Mouse (Mus musculus) frontal cortex, postnatal 36 days (tissue): ENCODE data around the gene P2rx3.
A peak's percentile ranks its signal among the peaks of the same experiment; 100 is the strongest.

Experiments used
- DNase-seq, 2 experiments: peaks; one replicate each; pipeline ENCODE4 v3.0.0; 2022; ENCODE audit warnings: low spot score in 2 of 2

The P2rx3 gene

DNA sequence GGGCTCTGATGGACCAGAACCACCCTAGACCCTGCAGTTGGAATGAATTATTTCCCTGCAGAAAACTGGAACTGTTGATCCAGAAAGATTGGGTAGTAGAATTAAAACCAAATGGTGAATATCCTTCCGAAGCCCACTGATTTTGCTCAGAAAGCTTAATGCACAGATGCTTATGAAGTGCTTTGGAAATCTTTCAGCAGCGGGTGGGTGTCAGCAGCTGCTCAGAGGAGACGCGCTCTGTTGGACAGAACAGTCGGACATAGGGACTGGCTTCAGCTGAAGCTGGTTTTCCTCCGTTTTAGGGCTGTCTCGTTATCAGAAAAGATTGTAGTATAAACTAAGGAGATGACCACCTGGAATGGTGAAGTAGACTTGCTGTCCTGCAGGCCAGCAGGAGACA, 6.4 kb upstream of the P2rx3 start:
- DNase-seq, result no peak

DNA sequence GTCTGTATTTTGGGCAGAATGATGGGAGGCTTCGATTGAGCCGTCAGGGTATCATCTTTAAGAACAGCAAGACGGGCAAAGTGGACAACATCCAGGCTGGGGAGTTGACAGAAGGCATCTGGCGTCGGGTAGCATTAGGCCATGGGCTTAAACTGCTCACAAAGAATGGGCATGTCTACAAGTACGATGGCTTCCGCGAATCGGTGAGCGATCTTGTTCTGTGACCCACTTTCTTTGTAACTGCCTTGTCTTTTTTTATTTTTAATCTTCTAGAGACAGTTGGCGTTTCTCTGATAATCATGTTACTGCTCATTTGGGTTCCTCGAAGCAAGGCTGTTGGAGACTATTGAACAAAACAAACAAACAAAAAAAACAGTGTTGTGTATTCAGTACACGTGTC, 1.1 kb upstream of the P2rx3 start:
- DNase-seq, result no peak

DNA sequence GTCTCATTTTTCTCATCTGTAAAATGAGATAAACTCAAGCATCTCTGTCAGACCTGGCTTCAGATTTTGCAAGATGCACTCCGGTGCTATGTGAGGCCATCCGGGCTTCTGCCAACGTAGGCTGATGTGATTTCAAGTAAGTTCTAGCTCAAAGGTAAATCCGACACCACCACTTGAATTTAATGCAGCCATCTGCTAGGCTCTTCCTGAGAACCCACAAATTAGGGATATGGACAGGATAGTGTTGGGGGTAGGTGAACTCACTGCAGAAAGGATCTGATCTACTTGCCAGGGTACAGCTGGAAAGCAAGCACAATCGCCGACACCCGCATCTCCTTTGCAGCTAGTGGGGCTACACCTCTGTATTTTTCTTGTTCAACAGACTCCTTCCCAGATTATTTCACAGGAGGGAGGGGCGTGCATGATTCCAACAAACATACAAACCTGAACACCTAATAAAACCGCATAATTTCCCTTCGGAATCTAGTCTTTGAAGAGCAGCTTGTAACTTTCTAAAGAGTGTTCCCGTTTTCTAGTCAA, 685 bp downstream of the P2rx3 start:
- DNase-seq, result no peak

DNA sequence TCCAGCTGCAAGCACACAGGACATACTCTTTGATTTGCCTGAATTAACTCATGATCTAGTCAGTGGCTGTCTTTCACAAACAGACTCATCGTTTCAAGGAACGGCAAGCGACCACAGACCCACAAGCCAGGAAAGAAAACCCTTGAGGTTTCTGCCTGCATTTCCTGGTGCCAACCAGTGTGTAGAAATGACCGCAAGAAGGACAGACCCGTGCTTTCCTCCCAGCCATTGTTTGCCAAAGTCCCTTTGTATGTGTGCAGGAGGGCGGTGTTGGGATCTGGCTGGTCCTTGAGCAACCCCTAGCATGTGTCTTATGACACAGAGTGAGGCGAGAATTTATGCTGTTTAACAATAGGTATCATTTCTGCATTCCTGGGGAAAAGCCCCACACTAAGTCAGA, 3.1 kb downstream of the P2rx3 start:
- DNase-seq, result no peak

DNA sequence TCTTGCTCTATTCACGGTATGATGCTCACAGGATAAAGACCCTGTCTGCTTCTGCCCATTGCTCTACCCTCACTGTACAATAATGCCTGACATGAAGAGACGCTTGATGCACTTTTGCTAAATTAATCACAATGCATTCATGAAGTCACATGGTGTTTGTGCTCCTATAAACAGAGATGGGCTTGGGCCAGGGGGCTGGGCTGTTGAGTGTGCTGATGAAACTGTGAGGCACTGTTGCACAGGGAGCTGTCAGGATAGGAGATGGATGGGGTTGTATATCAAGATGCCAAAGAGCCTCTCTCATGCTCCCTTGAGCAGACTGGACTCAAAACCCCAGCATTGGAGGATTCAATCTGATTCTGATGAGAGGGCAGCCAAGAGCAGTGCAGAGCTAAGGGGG, 4.1 kb downstream of the P2rx3 start:
- no peak for DNase-seq

DNA sequence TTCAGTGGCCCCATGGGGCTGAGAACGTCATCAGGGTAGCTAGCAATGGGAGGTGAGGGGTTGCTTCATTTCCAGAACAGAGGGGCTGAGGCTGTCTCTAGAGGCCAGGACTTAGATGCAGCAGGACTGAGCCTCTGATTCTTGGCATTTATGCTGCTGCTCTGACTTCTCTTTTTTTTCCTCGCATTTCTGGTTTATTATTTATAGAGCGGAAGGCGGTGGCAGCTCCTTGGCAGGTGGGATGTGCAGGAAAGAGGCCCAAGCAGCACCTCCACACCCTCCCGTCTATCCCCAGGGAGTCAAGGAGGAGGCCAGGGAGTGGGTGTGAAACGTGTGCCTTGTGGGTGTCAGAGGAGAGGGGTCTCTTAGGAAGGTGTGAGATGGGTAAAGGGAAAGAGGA, 6.3 kb downstream of the P2rx3 start:
- DNase-seq, result peak in 1 of 2 experiments; percentile 44

DNA sequence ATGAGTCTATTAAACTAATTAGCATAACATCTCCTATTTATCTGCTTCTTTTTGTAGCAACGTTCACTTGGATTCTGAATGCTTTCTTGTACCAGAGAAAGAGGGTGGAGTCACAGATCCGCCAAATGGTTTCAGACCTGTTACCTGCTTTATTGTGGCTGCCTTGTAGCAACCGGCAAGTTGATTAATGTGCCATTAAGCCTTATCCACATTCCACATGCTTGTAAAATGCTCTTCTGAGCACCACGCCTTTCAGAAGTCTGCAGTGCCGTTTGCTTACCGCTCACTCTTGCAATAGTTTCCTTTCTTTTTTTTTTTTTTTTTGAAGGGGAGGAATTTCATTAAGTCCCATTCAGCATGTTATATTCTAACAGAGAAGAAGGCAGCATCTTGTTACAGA, 7.4 kb downstream of the P2rx3 start:
- no peak for DNase-seq

DNA sequence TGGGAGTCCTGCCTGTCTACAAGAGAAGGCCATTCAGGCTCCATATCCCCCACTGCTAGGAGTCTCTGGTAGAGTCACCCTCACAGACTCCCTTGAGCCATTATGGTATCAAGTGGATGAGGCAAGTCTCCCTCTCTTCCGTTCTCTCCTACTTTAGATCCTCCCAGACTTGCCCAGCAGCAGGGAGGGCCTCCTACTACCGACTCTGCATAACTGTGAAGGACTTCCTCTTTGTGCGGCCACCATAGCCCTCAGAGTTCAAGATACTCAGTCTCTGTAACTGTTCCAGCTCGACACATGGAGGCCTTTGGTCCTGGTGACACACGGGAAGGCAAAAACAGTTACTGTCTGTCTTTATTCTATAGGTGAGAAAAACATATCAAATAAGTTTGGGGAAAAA, 10.0 kb downstream of the P2rx3 start:
- DNase-seq, result no peak

DNA sequence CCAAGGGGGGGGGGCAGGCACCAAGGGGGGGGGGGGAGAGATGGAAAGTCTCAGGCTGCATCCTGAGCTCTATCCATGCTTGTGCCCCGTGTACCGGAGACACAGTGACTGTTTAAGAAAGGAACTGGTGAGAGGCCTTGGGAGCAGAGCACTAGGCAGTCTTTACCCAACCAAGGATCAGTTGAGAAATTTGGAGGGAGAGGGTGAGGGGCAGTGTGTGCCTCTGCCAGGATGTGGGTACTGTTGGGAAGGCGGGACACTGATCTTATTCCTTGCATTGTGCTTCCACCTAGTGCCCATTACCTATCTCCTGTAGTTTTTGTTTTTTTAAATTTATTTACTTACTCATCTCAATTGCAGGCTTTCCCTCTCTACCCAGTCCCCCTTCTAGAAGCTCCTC, 11.1 kb downstream of the P2rx3 start:
- no peak for DNase-seq

DNA sequence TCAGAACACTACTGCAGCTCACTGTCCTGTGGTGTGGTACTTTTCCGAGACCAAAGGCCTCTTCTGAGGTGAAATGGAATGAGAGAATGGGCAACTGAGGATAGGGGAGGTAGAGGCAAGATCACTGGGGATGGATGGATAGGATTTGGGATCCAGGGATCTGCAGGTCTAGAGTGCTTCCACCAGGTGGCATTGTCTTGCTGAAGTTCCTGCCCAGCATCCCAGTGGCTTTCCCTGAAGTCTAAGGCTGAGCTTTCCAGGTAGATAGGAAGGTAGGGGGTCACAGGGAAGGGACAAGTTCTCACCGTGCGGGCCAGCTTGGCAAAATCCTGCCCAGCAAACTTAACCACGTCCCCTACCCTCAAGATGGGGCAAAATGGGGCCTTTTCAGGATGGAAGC, 15.2 kb downstream of the P2rx3 start:
- peak in 1 of 2 experiments; percentile 45 for DNase-seq

DNA sequence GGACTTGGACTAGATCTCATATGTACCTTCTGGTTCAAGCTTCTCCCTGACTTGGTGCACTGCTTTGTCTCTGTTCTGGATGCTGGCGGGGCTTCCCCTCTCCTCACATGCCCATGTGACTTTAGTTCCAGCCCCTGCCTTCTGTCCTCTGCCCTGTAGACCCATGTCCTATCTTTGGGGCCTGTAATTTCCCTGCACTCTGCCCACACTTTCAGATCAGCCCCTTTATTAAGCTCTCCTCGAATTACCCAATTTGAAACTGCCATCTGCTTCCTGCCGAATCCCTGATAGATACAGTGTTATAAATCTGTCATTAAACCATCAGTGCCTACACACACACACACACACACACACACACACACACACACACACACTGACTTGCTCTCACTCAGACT, 22.7 kb downstream of the P2rx3 start:
- no peak for DNase-seq

DNA sequence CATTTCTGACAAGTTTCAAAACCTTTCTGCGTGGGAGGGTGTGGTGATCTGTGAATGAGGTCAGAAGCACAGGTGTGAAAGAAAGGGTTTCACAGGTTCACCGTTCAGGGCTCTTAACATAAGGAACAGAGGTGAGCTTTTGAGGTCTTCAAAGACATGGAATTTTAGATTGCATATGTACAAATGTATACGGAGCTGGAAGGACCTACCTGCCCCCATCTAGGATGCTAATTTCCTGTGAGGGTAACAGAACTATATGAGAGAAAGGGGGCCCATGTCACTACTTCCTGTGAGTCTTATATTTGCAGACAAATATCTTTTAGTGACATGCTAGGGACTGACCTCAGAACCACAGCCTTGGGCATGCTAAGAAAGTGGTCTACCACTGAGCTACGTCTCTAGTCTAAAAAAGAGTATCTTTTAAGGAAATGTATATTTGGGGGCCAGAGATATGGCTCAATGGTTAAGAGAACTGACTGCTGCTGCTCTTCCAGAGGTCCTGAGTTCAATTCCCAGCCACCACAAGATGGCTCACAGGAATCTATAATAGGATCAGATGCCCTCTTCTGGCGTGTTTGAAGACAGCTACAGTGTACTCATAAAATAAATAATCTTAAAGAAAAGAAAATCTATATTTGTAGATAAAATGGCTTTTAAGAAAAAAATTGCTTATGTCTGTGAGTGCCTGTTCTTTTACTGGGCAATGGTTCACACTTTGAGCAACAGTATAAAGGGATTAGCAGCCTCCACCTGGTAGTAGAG, 23.3 kb downstream of the P2rx3 start:
- DNase-seq, result no peak

DNA sequence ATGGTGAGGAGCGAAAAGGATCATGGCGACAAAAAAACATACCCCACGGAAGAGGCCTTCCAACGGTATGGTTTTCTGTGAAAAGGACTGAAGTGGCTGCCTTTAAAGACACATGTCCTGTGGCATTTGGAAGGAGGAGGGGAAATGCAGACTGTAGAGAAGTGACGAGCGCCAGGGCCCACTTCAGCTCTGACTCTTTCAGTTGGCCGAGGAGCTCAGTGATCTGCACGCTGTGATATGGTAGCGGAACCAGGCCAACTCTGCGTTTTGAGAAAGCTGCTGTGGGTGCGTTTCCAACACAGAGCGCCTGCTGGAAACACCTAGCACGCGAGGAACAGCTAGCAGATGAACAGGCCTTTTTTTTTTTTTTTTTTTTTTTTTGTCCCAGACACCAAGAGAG, 24.6 kb downstream of the P2rx3 start:
- no peak for DNase-seq

DNA sequence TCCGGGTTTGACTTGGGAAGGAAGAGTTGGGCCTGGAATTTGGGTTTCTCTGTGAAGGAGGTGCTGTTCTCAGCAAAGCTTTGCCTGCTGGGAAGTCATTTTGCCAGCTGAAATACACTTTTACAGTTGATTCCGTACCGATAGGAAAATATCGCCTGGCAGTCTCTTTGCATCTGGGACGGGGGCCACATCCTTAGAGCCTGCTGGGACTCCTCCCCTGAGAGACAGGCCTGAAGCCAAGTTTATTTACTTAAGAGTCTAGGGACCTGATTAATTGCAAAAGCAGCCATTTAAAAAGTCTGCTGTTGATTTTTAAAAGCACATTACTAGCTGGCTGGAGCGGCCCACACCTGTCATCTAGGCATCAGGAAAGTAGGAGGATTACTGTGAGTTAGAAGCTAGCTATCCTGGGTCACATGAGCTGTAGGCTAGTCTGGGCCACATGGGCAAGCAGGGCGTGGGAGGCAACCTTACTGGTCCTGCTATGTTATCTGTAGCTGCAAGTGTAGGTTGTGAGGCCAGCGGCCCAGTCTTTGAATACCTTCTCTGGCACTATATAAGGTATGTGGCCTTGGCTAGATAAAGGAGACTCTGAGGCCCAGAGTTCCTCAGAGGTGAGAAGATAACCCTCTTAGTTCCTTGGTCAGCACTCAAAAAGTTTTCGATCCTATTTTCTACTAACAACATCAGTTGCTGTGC, 25.2 kb downstream of the P2rx3 start:
- no peak for DNase-seq

DNA sequence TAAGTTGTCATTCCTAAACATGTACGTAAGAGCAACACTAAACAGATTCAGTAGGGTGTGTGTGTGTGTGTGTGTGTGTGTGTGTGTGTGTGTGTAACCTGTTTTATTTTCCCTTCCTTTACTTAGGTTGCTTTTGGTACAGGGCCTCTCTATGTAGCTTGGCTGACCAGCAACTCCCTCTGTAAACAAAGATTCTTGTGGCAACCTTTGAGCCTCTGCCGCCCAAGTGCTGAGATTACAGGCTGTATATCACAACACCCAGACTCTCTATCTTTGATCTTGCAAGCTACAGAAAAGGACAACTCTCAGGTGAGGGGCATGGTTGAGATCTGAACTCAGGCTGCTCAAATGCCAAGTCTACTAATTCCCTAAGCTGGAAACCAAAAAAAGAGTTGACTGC, 28.1 kb downstream of the P2rx3 start:
- no peak for DNase-seq

DNA sequence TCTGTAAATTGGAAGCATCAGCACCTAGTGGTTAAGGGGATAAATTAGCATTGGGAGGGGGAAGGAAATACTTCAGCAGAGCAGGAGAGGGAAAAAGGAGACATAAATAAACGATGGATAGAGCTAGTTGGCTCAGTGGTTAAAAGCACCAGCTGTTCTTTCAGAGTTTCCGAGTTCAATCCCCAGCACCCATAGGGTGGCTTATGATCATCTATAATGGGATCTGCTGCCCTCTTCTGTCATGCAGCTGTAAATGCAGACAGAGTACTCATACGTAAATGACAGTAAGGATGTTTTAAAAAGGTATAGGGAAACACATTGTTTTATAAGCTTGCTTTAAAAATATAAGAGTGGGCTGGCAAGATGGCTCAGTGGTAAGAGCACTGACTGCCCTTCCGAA, 29.5 kb downstream of the P2rx3 start:
- DNase-seq, result peak in 1 of 2 experiments; percentile 32

DNA sequence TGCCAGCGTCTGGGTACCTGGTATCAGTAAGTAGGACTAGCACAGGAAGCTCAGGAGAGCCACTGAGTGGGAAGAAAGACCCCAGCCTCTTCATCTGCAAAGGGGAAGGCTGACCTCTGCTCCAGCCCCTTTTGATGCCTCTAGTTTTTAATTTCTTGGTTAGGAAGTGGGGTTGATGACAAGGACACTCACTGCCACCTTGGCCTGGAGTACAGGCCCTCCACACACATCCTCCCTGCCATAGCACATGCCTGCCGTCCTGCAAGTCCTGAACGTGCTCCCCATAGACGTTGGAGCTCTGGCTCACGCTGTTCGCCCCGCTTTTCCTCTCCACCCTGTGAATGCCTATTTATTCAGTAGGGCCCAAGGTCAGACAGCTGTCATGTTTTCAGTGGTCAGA, 30.7 kb downstream of the P2rx3 start:
- DNase-seq, result no peak

DNA sequence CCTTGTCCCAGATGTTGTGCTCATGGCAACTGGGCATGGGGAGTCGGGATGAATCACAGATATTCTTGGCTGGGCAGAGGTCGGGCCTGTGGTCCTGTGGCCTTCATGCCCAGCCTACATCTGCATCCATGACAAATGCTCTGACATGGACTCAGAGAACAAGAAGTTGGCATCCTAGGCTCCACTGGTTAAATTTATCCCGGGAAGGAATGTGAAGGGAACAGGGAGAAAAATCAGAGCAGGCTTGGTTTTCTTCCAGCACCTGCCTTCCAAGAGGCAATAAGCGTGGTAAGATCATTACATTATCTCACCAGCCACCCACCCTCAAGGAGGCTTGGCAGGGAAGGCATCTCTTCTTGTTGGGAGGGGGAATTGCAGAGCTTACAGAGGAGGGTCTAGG, 32.9 kb downstream of the P2rx3 start:
- DNase-seq, result peak; percentile 42 to 68

DNA sequence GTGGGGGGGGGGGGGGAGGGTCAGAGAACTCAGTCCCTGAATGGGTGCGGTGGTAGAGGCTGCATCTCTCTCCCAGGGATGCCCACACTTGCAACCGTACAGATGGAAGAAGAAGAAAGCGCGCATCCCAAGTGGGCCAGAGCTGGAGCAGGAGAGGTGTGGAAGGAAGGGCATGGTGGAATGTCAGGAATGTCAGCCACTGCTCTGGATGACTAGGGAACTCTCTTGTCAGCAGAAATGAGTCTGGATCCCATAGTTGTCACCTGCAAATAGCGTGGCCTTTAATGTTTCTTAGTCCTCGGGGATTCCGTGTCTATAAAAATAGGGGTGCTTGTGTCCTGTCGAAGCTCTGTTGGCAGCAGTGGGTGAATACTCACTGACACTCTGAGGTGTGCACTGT, 34.7 kb downstream of the P2rx3 start:
- DNase-seq, result no peak

DNA sequence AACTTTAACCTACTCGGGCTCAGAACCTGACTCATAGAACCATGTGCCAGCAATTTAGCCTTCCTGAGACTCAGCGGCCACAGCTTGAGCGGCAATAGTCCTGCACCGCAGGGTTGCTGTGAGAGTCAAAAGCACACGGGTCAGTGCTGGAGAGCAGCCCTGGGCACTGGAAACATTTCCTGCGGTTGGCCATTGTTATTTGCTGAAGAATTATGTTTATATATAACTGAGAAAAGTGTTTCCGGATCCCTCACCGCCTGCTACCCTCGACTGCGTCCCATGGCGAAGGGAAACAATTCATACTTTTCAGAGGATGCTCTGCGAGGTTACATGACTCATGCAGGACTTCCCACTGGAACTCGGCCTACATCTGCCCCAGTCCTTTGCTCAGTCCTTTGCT, 35.8 kb downstream of the P2rx3 start:
- DNase-seq, result no peak

DNA sequence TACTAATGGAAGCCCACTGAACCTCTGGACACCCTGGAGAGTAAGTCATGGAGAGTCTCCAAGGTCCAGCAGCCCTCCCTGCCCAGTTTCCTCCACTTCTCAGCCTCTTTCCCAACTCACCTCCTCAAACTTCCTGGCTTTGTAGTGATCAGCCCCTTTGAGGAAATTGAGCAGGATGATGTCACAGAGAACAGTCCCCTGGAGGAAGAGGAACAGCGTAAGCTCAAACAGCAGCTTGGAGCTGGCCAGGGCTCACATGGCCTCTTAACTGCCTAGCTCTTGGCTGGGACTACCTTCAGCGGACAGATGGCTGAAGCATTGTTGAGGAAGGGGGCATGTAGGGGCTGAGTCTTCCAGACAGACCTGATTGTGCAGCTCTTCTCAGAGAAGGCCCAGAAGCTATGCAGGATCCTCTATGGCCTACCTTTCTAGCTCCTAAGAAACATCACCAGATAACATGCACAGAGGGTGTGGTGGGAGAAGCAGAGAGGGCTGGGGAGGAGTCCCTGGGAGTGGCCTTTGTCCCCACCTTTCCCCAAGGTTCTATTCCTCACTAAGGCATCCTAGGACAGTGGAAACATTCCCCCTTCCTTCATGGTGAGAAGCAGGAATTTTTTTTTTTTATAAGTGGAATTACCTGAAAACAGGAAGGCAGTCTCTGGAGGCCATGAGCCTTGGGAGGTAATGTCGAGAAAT, 37.6 kb downstream of the P2rx3 start:
- no peak for DNase-seq

DNA sequence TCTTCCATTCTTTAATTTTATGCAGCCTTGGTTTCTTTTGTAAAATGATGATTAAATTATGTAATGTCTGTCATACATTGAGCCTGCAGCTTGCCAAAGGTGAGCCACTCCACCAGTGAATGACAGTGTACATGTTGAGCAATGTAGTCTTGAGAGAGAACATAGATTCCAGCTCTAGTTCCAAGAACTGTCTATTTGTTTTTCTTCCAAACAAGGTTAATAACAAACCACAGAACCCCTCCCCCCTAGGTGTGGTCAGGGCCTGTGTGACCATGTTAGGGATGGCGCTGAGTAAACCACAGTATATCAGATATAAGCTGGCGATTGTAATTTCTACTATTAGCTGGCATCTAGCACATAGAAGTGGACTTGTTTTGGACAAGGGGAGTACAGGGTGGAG, 40.9 kb downstream of the P2rx3 start:
- no peak for DNase-seq

DNA sequence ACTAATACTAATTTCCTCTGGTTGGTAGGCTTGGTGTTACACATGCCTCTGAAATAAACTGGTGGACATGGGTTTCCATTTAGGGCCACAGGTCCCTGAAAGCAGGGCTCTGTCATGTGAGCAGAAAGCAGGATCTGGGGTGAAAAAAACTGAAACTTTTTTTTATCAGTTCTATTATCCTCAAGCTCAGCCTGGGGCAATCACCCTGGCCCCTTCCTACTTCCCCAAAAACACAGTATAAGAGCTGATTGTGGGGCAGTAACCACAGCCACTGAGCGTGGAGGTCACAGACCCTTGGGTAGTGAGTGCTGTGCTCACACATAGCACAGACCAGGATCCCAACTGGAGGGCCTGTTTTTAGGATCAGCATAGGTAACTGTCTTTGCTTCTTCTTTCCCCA, 49.3 kb downstream of the P2rx3 start, which contains the start of gene Prg3:
Gene Prg3 (plus strand): TSS at position 286 of the 400 bp plus-strand sequence.
- no peak for DNase-seq
